Mouse (Mus musculus) myocyte (in vitro differentiated cells): Measurements from ENCODE around the gene Armh3. TPM values are rescaled to one million over a fixed set of nuclear protein-coding genes. Genes with fewer than 3 reads are reported as not detected.

ENCODE experiments used
- H3K27me3 ChIP-seq: one replicate; pipeline ENCODE4 v1.6.1; 2011; ENCODE audit not compliant: control insufficient read depth, insufficient read depth, insufficient read length
- H3K36me3 ChIP-seq: one replicate; pipeline ENCODE4 v1.6.1; 2011; ENCODE audit not compliant: control insufficient read depth, insufficient read depth
- H3K4me2 ChIP-seq: one replicate; pipeline ENCODE4 v1.6.1; 2011; ENCODE audit warnings: low read depth, control low read depth
- H3K4me3 ChIP-seq: one replicate; pipeline ENCODE4 v1.5.1; 2011; ENCODE audit warnings: mild to moderate bottlenecking, control low read depth, moderate library complexity
- H3K79me2 ChIP-seq: one replicate; pipeline ENCODE4 v1.6.1; 2011; ENCODE audit not compliant: control insufficient read depth, insufficient read depth
- H3ac ChIP-seq: one replicate; pipeline ENCODE4 v1.6.1; 2011; ENCODE audit not compliant: control insufficient read depth, insufficient read length
- CEBPB ChIP-seq: IDR thresholded peaks from 2 replicates; pipeline ENCODE4 v1.6.1; 2011; ENCODE audit warnings: mild to moderate bottlenecking, moderate library complexity; ENCODE audit not compliant: poor library complexity, insufficient read depth, severe bottlenecking
- E2F4 ChIP-seq: IDR thresholded peaks from one replicate; pipeline ENCODE4 v1.6.1; 2011; ENCODE audit warnings: mild to moderate bottlenecking, control low read depth, moderate library complexity; ENCODE audit not compliant: insufficient read depth
- MAX ChIP-seq: IDR thresholded peaks from one replicate; pipeline ENCODE4 v1.6.1; 2011; ENCODE audit warnings: low read depth, mild to moderate bottlenecking, control low read depth
- MYOD1 ChIP-seq, 3 experiments: IDR thresholded peaks; one replicate each; pipeline ENCODE4 v1.6.1; 2011; ENCODE audit warnings: control low read depth in 2 of 3, low read depth in 2 of 3, mild to moderate bottlenecking in 2 of 3, moderate library complexity in 1 of 3; ENCODE audit not compliant: insufficient read length in 2 of 3, control insufficient read depth in 1 of 3
- MYOG ChIP-seq, 3 experiments: IDR thresholded peaks; one replicate each; pipeline ENCODE4 v1.6.1; 2011; ENCODE audit warnings: control low read depth in 2 of 3, low read depth in 2 of 3, mild to moderate bottlenecking in 2 of 3; ENCODE audit not compliant: insufficient read length in 2 of 3, control insufficient read depth in 1 of 3, insufficient read depth in 1 of 3
- POLR2A ChIP-seq: IDR thresholded peaks from one replicate; pipeline ENCODE4 v1.6.1; 2011; ENCODE audit warnings: low read depth, mild to moderate bottlenecking, control low read depth, moderate library complexity; ENCODE audit not compliant: insufficient read length
- POLR2AphosphoS2 ChIP-seq: IDR thresholded peaks from one replicate; pipeline ENCODE4 v1.6.1; 2011; ENCODE audit warnings: low read depth, control low read depth; ENCODE audit not compliant: insufficient read length
- REST ChIP-seq: IDR thresholded peaks from one replicate; pipeline ENCODE4 v1.6.1; 2011; ENCODE audit warnings: mild to moderate bottlenecking, control low read depth, moderate library complexity; ENCODE audit not compliant: insufficient read depth, insufficient read length
- SRF ChIP-seq: IDR thresholded peaks from one replicate; pipeline ENCODE4 v1.6.1; 2011; ENCODE audit warnings: low read depth; ENCODE audit not compliant: control insufficient read depth, insufficient read length
- TCF12 ChIP-seq: IDR thresholded peaks from one replicate; pipeline ENCODE4 v1.6.1; 2011; ENCODE audit warnings: mild to moderate bottlenecking, control low read depth; ENCODE audit not compliant: poor library complexity, insufficient read depth, severe bottlenecking
- TCF3 ChIP-seq: IDR thresholded peaks from one replicate; pipeline ENCODE4 v1.6.1; 2011; ENCODE audit warnings: low read depth, control low read depth; ENCODE audit not compliant: insufficient read length
- USF1 ChIP-seq: IDR thresholded peaks from one replicate; pipeline ENCODE4 v1.6.1; 2011; ENCODE audit warnings: low read depth, mild to moderate bottlenecking, control low read depth, moderate library complexity
- polyA plus RNA-seq: library from polyadenylated mRNA; unstranded; fragments of >200 nt; fragmentation: generic; extraction: Trizol; gene quantifications from one replicate; pipeline ENCODE4 v1.2.1, GENCODE M21; 2012; ENCODE audit warnings: missing spikeins

Gene Armh3
- polyA plus RNA-seq, result 9.7 TPM

- peak within 1 kb of the TSS; percentile 48 for H3K4me3 ChIP-seq
- H3K27me3 ChIP-seq, result no peaks in the 10 kb centered on the region
- H3K79me2 ChIP-seq, result peaks cover 6% of the 10 kb centered on the region
- H3ac ChIP-seq, result peak within 1 kb of the TSS; percentile 73
- H3K4me2 ChIP-seq, result peak within 1 kb of the TSS; percentile 93
- no peak for TF ChIP-seq TCF3
- no peak for TF ChIP-seq MYOD1 (IDR thresholded peaks at IDR 0.05; ENCODE audit: control insufficient read depth in 1 of 3, insufficient read length in 2 of 3, low read depth in 2 of 3)
- TF ChIP-seq POLR2A, result peak; percentile 65
- no peak for TF ChIP-seq REST
- no peak for TF ChIP-seq MYOG (IDR thresholded peaks at IDR 0.05; ENCODE audit: control insufficient read depth in 1 of 3, insufficient read depth in 1 of 3, insufficient read length in 2 of 3, low read depth in 2 of 3)
- TF ChIP-seq USF1, result no peak
- TF ChIP-seq CEBPB, result no peak
- TF ChIP-seq POLR2AphosphoS2, result peak; percentile 9
- no peak for TF ChIP-seq MAX
- no peak for TF ChIP-seq SRF
- no peak for TF ChIP-seq TCF12
- no peak for TF ChIP-seq E2F4
- no peaks in the 10 kb centered on the region for H3K36me3 ChIP-seq
Observed at GRCm38 (mm10) chr19:45997785-45998693, at the start of gene Armh3. Armh3 (minus strand) TSS chr19:45998488.

- Histone ChIP-seq H3K27me3 (peaks cover 4% of the 10 kb centered on the region), H3K36me3 (no peaks in the 10 kb centered on the region), H3K79me2 (peaks cover 22% of the 10 kb centered on the region), H3ac (no peak overlapping the region), H3K4me3 (no peak overlapping the region), H3K4me2 (no peak overlapping the region)
- TF ChIP-seq POLR2AphosphoS2 (no peak), E2F4 (no peak), TCF3 (no peak), USF1 (no peak)
Observed at GRCm38 (mm10) chr19:46047426-46047825, 49.1 kb upstream of the Armh3 start.

GRCm38 (mm10) chr19:46046621-46047025 lies 48.3 kb upstream of the Armh3 start:
- Histone ChIP-seq H3K4me3 (no peak overlapping the region), H3K4me2 (no peak overlapping the region), H3ac (no peak overlapping the region), H3K27me3 (peaks cover 4% of the 10 kb centered on the region), H3K36me3 (no peaks in the 10 kb centered on the region), H3K79me2 (peaks cover 29% of the 10 kb centered on the region)
- TF ChIP-seq TCF3 (no peak), MYOD1 (IDR thresholded peaks at IDR 0.05; ENCODE audit: control insufficient read depth in 1 of 3, insufficient read length in 2 of 3, low read depth in 2 of 3) (no peak), E2F4 (no peak), POLR2AphosphoS2 (no peak), MAX (no peak), POLR2A (no peak), SRF (no peak), CEBPB (no peak), MYOG (IDR thresholded peaks at IDR 0.05; ENCODE audit: control insufficient read depth in 1 of 3, insufficient read depth in 1 of 3, insufficient read length in 2 of 3, low read depth in 2 of 3) (no peak), REST (no peak), TCF12 (no peak), USF1 (no peak)

- peak overlapping the region; percentile 68 for H3K4me3 ChIP-seq
- H3K27me3 ChIP-seq, result peaks cover 4% of the 10 kb centered on the region
- peak overlapping the region; percentile 91 for H3ac ChIP-seq
- peaks cover 37% of the 10 kb centered on the region for H3K79me2 ChIP-seq
- H3K36me3 ChIP-seq, result no peaks in the 10 kb centered on the region
- TF ChIP-seq USF1 (no peak), MAX (no peak), TCF12 (no peak), E2F4 (no peak), POLR2AphosphoS2 (no peak), CEBPB (no peak), MYOD1 (IDR thresholded peaks at IDR 0.05; ENCODE audit: control insufficient read depth in 1 of 3, insufficient read length in 2 of 3, low read depth in 2 of 3) (no peak), REST (no peak), MYOG (IDR thresholded peaks at IDR 0.05; ENCODE audit: control insufficient read depth in 1 of 3, insufficient read depth in 1 of 3, insufficient read length in 2 of 3, low read depth in 2 of 3) (no peak), TCF3 (no peak), SRF (no peak), POLR2A (no peak)
- H3K4me2 ChIP-seq, result peak overlapping the region; percentile 98
Observed at GRCm38 (mm10) chr19:46045696-46046311, 47.5 kb upstream of the Armh3 start.
